Mouse (Mus musculus) limb, embryonic 11.5 days (tissue): ENCODE results near the gene Upk2. TPM values are rescaled to one million over a fixed set of nuclear protein-coding genes. Genes with fewer than 3 reads are reported as not detected.
A peak's percentile ranks its signal among the peaks of the same experiment; 100 is the strongest.

Experiments used
- ATAC-seq: fragments of 200-750 bp; cut with Nextera tagmentation; 2 replicates; pipeline ENCODE4 v1.8.0; 2017; ENCODE audit warnings: low read depth; ENCODE audit not compliant: insufficient number of reproducible peaks, low FRiP score, low TSS enrichment
- DNase-seq: peaks from one replicate; pipeline ENCODE4 v3.0.0-alpha.2; 2015; ENCODE audit warnings: low spot score
- H3K27ac ChIP-seq: fragments of 300-500 bp; sonication (generic); replicated peaks from 2 replicates; pipeline ENCODE4 v1.5.1; 2014; ENCODE audit warnings: low read depth, mild to moderate bottlenecking, low read length
- H3K27me3 ChIP-seq: fragments of 300-500 bp; sonication (generic); 2 replicates; pipeline ENCODE4 v1.6.1; 2014; ENCODE audit warnings: mild to moderate bottlenecking, low read length, mixed read lengths; ENCODE audit not compliant: control insufficient read depth, insufficient read depth
- H3K36me3 ChIP-seq: fragments of 300-500 bp; sonication (generic); 2 replicates; pipeline ENCODE4 v1.6.1; 2014; ENCODE audit warnings: mild to moderate bottlenecking, low read length, moderate library complexity, mixed read lengths; ENCODE audit not compliant: control insufficient read depth, insufficient read depth
- H3K4me1 ChIP-seq: fragments of 300-500 bp; sonication (generic); 2 replicates; pipeline ENCODE4 v1.6.1; 2014; ENCODE audit warnings: low read length, mixed read lengths; ENCODE audit not compliant: control insufficient read depth, insufficient read depth
- H3K4me2 ChIP-seq: fragments of 300-500 bp; sonication (generic); 2 replicates; pipeline ENCODE4 v1.6.1; 2014; ENCODE audit warnings: low read depth, mild to moderate bottlenecking, moderate library complexity; ENCODE audit not compliant: severe bottlenecking
- H3K4me3 ChIP-seq: fragments of 300-500 bp; sonication (generic); 2 replicates; pipeline ENCODE4 v1.5.1; 2014; ENCODE audit warnings: low read depth, low read length
- H3K9ac ChIP-seq: fragments of 300-500 bp; sonication (generic); 2 replicates; pipeline ENCODE4 v1.6.1; 2014; ENCODE audit warnings: mild to moderate bottlenecking, low read length
- H3K9me3 ChIP-seq: fragments of 300-500 bp; sonication (generic); 2 replicates; pipeline ENCODE4 v1.6.1; 2016; ENCODE audit warnings: low read length; ENCODE audit not compliant: control insufficient read depth
- WGBS: fragments of 180-500 bp; shearing (Covaris S2); extraction: QIAGEN DNeasy Blood & Tissue Kit; methylation state at CpG from one replicate; pipeline ENCODE4 v1.1.7; 2014; 5-methylcytosine and 5-hydroxymethylcytosine counted together
- polyA plus RNA-seq: library from polyadenylated mRNA; unstranded; fragments of >200 nt; fragmentation: Nextera tagmentation; extraction: Ambion mirVana; gene quantifications from 2 replicates; pipeline ENCODE4 v1.2.1, GENCODE M21; 2014

Upk2 gene
- polyA plus RNA-seq, 1 experiment from 2014 or later, result 0.59 TPM

DNA sequence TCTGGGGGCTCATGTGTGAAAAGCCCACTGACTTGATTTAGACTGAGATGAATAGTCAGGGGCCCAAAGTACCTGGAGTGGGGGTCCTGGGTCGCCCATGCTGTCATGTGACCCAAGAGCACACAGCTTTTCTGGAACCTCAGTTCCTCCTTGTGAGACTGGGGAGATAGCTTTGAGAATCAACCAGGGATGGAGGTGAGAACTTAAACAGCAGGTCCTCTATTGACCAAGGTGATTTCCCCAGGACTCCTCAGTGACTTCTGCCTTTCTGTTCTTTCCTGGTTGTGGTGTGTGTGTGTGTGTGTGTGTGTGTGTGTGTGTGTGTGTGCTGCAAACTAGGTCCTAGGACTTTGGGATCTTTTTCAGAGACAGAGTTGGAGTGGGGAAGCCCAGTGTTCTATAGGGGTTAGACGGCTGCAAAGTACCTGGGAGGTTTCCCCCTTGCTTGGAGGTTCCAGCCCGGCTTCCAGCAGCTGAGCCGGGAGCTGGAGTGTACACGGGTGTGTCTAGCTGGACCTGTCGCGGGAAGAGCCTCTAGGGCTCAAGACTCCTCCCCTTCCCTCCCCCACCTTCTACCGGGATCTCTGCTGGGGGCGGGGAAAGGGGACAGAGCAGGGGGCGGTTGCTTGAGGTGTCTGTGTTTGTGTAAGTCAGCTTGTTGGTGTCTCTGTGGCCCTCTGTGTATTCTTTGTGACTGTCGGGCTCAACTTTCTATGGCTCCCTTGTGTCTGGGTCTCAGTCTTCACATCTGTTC is 43.0 kb upstream of the Upk2 start:
- H3K4me1 ChIP-seq, result peaks cover 77% of the 10 kb centered on the region
- no peaks in the 10 kb centered on the region for H3K27me3 ChIP-seq
- peak overlapping the region; percentile 94 for H3K27ac ChIP-seq
- WGBS, result 3% methylated on average over 11 of the region's 11 CpGs
- H3K36me3 ChIP-seq, result no peaks in the 10 kb centered on the region; the same call in 1 of the 2 replicates
- H3K9ac ChIP-seq, result peak overlapping the region; percentile 52
- no peaks in the 10 kb centered on the region for H3K9me3 ChIP-seq
- DNase-seq (peak; percentile 77), ATAC-seq (0 out of 2 replicates have a peak, but pooled peaks have one; percentile 3)
- peak overlapping the region; percentile 60 for H3K4me2 ChIP-seq
- H3K4me3 ChIP-seq, result peak overlapping the region; percentile 30

DNA sequence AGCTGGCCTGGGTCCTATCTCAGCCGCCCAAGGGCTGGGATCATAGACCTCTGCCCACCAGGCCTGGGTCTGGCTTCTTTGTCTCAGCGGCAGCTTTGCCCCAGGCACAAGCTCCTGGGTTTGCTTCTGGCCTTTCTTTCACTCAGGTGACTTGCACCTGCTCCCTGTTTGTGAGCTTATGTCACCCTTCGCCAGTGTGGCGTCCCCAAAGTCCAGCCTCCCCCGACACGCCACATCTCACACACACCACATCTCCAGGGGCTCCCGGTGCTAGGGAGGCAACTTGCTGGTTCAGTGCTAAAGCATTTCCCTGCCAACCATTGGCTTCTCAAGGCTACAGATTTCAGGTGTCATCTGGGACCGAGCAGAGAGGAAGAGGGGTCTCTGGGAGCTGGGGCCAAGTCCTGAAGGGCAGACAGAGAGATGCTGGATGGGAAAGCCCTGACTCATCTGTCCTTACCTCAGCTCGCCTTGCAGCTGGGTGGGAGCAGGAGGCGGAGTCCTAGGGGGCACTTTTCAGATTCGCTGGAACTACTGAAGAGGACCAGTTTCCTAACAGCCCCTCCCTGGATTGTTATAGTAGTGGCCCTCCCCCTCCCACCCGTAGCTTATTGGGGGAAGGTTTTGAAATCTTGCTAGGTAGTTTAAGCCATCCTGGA is 42.2 kb upstream of the Upk2 start:
- no peak for ATAC-seq
- no peak for DNase-seq
- peaks cover 81% of the 10 kb centered on the region for H3K4me1 ChIP-seq
- H3K4me2 ChIP-seq, result no peak overlapping the region
- WGBS, result 55% methylated on average over 12 of the region's 12 CpGs
- no peaks in the 10 kb centered on the region for H3K36me3 ChIP-seq
- H3K27ac ChIP-seq, result no peak overlapping the region
- H3K27me3 ChIP-seq, result no peaks in the 10 kb centered on the region
- H3K4me3 ChIP-seq, result no peak overlapping the region
- no peak overlapping the region for H3K9ac ChIP-seq
- no peaks in the 10 kb centered on the region for H3K9me3 ChIP-seq

DNA sequence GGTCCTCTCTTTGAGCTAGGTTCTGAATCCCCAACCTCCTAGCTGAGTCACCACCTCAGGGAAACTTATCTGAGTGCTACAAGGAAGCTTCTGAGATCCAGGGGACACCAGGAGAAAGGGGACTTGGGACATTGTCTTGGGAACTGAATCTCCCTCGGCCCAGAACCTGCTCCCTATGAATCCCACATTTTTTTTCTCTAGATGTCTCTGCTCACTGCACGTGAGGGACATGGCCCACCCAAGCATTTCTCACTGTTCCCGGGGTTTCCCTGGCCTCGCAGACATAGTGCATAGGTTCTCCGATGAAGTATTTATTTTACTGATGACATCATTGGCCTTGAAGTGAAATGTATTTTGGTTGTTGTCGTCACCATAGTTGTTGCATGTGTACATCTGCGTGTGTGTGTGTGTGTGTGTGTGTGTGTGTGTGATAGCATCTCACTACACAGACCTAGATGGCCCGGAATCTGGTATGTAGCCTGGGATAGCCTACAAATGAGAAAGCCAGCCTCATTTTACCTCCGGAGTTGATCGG is 41.1 kb upstream of the Upk2 start:
- no peak for DNase-seq
- WGBS, result 88% methylated on average over 10 of the region's 10 CpGs
- no peaks in the 10 kb centered on the region for H3K27me3 ChIP-seq
- no peak overlapping the region for H3K27ac ChIP-seq
- no peaks in the 10 kb centered on the region for H3K9me3 ChIP-seq
- no peak overlapping the region for H3K4me3 ChIP-seq
- no peaks in the 10 kb centered on the region for H3K36me3 ChIP-seq
- H3K4me1 ChIP-seq, result peaks cover 75% of the 10 kb centered on the region
- ATAC-seq, result no peak
- no peak overlapping the region for H3K9ac ChIP-seq
- H3K4me2 ChIP-seq, result no peak overlapping the region

DNA sequence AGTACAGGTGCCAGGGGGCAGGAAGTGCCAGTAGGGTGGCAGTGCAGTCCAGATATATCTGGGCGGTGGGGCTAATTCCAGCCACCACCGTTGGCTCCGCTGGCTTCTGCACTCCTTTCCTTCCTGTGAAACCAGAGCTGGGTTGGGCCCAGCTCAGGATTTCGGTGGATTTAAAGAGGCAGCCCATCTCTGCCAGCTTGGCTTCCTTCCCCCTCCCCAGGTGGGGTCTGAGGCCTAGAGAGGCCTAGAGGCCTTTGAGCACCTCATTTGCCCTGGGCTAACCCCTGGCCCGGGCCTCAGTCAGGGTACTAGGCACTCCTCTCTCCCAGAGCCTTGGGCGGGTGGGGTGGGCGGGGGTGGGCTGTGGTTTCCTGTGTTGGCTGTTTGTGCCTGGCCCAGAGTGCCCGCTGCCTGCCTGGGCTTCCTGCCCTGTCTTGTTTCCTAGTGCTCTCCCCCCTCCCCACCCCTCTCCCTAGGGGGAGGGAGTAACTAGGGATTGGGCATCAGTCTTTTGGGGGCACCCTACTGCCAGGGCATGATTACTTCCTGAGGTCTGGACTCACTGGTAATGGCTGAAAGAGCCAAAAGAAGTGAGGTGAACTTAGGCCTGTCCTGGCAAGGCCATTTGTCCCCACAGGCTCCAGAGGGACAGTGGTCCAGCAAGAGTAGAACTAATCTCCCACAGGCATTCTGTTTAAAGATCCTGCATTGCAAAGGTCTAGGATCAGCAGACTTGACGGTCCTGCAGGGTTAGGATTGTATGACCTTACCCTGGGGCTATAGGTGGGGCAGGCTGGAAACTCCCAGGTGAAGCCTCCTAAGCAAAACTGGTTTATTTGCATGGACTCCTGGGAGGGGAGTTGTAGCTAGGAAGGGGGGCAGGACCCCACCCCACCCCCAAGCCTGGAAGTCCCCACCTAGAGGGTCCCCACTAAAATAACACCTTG is 40.4 kb upstream of the Upk2 start:
- H3K9ac ChIP-seq, result no peak overlapping the region
- no peaks in the 10 kb centered on the region for H3K9me3 ChIP-seq
- no peaks in the 10 kb centered on the region for H3K27me3 ChIP-seq
- ATAC-seq (no peak), DNase-seq (no peak)
- H3K27ac ChIP-seq, result peak overlapping the region; percentile 83
- peak overlapping the region; percentile 34; the same call in 1 of the 2 replicates for H3K4me2 ChIP-seq
- 28% methylated on average over 9 of the region's 9 CpGs for WGBS
- H3K36me3 ChIP-seq, result no peaks in the 10 kb centered on the region
- H3K4me1 ChIP-seq, result peaks cover 75% of the 10 kb centered on the region
- H3K4me3 ChIP-seq, result no peak overlapping the region

DNA sequence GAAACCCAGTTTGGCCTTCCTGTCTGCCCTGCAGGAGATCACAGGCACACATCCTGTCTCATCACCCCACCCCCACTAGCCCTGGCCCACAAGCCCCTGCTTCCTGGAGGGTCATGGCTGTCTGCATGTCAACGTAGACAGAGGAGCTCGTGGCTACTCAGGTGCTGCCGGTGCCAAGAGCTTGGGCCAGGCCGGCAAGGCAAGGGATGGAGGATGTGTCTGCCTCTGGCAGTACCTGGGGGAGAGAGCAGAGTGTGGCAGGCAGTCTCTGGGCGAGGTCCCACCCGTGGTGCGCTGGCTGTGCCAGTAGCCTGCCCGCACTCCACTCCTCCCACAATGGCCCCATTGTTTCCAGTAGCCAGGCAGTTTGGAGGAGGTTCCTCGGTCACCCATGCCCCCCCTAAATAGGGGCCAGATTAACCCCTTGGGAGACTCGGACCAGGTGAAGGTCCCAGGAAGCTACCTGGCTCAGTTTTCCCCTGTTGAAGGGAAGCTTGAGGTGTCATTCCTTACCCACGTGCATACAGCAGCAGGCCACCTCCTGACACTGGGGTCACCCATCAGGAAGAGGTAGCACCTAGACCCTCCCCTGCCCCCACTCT is 39.6 kb upstream of the Upk2 start:
- Histone ChIP-seq H3K4me1 (peaks cover 75% of the 10 kb centered on the region), H3K4me2 (peak overlapping the region; percentile 34; the same call in 1 of the 2 replicates), H3K4me3 (no peak overlapping the region), H3K9ac (no peak overlapping the region; the same call in 1 of the 2 replicates), H3K9me3 (no peaks in the 10 kb centered on the region), H3K27ac (peak overlapping the region; percentile 83), H3K27me3 (no peaks in the 10 kb centered on the region), H3K36me3 (no peaks in the 10 kb centered on the region)
- ATAC-seq (no peak), DNase-seq (no peak)
- WGBS, result 29% methylated on average over 11 of the region's 11 CpGs

DNA sequence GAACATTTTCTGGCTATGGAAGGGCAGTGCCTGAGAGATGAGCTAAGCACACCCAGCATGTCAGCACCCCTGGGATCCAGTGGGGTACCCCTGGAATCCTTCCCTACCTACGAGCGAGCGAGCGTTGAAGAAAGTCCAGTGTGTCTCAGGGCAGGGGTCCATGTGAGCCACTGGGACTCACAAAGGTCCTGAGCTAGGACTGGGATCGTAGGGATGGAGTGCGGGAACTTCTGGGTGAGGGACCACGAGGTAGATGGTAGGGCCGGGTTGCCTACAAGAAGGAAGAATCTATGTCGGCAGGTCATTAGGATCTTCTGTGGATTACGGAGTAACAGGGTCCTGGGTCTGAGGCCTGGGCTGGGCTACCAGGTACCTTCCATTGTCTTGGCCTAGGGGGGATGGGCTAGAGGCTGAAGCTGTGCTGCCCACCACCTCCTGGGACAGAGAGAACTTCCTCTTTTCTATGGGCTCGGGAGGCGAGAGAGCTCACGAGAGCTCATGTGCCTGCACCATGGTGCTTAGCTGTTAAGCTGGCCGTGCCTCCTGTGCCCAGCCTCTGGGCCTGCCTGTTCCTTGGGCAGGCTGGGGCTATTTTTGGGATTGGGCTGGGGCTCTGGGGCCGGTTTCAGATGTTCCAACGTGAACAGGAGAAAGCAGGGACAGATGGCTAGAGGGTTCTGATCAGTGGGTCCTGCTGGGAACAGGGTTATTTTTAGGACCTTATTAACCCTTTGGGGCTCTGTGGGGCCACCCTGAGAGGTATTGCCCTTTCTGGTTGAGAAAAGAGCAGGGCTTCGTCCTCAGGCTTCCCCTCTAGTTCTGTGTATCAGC is 38.1 kb upstream of the Upk2 start:
- H3K9me3 ChIP-seq, result no peaks in the 10 kb centered on the region
- 69% methylated on average over 17 of the region's 17 CpGs for WGBS
- no peak overlapping the region for H3K4me2 ChIP-seq
- H3K36me3 ChIP-seq, result no peaks in the 10 kb centered on the region
- H3K4me3 ChIP-seq, result no peak overlapping the region
- H3K4me1 ChIP-seq, result peaks cover 80% of the 10 kb centered on the region
- no peaks in the 10 kb centered on the region for H3K27me3 ChIP-seq
- no peak overlapping the region for H3K27ac ChIP-seq
- ATAC-seq (no peak), DNase-seq (no peak)
- H3K9ac ChIP-seq, result no peak overlapping the region; the same call in 1 of the 2 replicates

DNA sequence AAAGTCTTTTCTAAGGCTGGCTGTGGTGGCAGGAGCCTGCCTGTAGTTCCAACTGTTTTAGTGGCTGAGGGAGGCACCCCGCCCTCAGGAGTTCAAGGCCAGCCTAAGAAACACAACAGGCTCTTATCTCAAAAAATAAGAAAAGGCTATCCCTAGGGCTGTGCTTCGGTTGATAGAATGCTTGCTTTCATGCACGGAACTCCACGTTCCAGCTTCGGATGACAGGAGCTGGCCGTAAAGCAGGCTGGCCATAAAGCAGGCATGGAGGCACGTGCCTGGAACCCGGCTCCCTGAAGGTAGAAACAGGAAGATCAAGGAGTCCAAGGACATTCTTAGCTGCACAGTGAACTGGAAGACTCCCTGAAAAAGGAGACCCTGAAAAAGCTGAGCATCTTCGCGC is 36.6 kb upstream of the Upk2 start:
- Histone ChIP-seq H3K4me1 (peaks cover 83% of the 10 kb centered on the region), H3K4me3 (no peak overlapping the region), H3K36me3 (no peaks in the 10 kb centered on the region), H3K27ac (no peak overlapping the region), H3K9ac (no peak overlapping the region), H3K9me3 (no peaks in the 10 kb centered on the region), H3K4me2 (no peak overlapping the region), H3K27me3 (no peaks in the 10 kb centered on the region)
- WGBS, result 59% methylated on average over 10 of the region's 10 CpGs
- ATAC-seq (no peak), DNase-seq (no peak)
